ENCODE assay signal across 9 mouse cellular contexts in genomic region chr3:105392611-105393514, GRCm38 (mm10). TPM values are rescaled to one million over a fixed set of nuclear protein-coding genes. Genes with fewer than 3 reads are reported as not detected.
DNase-seq lines count a peak whose midpoint lies in the region; ATAC-seq and TF ChIP-seq lines count a peak whose summit lies in the region.
"Had no signal": no experiment of that assay in that cellular context is flagged by ENCODE, and none has a peak within 500 bp of the region (broad histone marks: within the 10 kb centered on the region; RNA-seq: fewer than 3 reads in every experiment).

No protein-coding gene starts in this region.

- 39% methylated on average over 8 of the region's 8 CpGs for WGBS in hindbrain, postnatal 0 days
- WGBS in hindbrain, embryonic 10.5 days, result 73% methylated on average over 8 of the region's 8 CpGs
- 45% methylated on average over 8 of the region's 8 CpGs for WGBS in hindbrain, embryonic 16.5 days

- no peaks in the 10 kb centered on the region for H3K9me3 ChIP-seq in hindbrain, postnatal 0 days (ENCODE audit: low read length)
- no peaks in the 10 kb centered on the region for H3K9me3 ChIP-seq in hindbrain, embryonic 10.5 days
- no peaks in the 10 kb centered on the region for H3K9me3 ChIP-seq in hindbrain, embryonic 16.5 days (ENCODE audit: control insufficient read depth, low read length)
- H3K9me3 ChIP-seq: liver, embryonic 15.5 days had no signal

- no peak overlapping the region for H3K9ac ChIP-seq in hindbrain, postnatal 0 days (replicated peaks; ENCODE audit: low read length)
- H3K9ac ChIP-seq in hindbrain, embryonic 16.5 days (ENCODE audit: low read depth, low read length), result no peak overlapping the region
- H3K9ac ChIP-seq: liver, embryonic 15.5 days had no signal

- no peak overlapping the region for H3K27ac ChIP-seq in hindbrain, postnatal 0 days
- no peak overlapping the region for H3K27ac ChIP-seq in hindbrain, embryonic 10.5 days
- no peak overlapping the region for H3K27ac ChIP-seq in hindbrain, embryonic 16.5 days (ENCODE audit: low read depth, low read length)
- H3K27ac ChIP-seq: liver, embryonic 15.5 days had no signal

- H3K4me3 ChIP-seq in hindbrain, postnatal 0 days (ENCODE audit: low read length), result no peak overlapping the region
- no peak overlapping the region for H3K4me3 ChIP-seq in hindbrain, embryonic 10.5 days
- H3K4me3 ChIP-seq in hindbrain, embryonic 16.5 days (ENCODE audit: low read length), result no peak overlapping the region
- H3K4me3 ChIP-seq: liver, embryonic 15.5 days had no signal

- H3K4me1 ChIP-seq in hindbrain, postnatal 0 days (ENCODE audit: insufficient read depth, low read length), result no peaks in the 10 kb centered on the region
- no peaks in the 10 kb centered on the region for H3K4me1 ChIP-seq in hindbrain, embryonic 10.5 days (replicated peaks)
- no peaks in the 10 kb centered on the region for H3K4me1 ChIP-seq in hindbrain, embryonic 16.5 days (ENCODE audit: control insufficient read depth, insufficient read depth, low read depth, low read length)
- H3K4me1 ChIP-seq: liver, embryonic 15.5 days had no signal

- DNase-seq in hindbrain, postnatal 0 days (ENCODE audit: low spot score), result peak; percentile 77
- DNase-seq in hindbrain, embryonic 10.5 days (ENCODE audit: low spot score), result no peak
- peak; percentile 80 for DNase-seq in NIH3T3 (ENCODE audit: low read depth)
- peak; percentile 69 to 81 for DNase-seq in cerebellum, postnatal 25 days
- peak; percentile 53 for DNase-seq in kidney, adult 18-20 months
- peak; percentile 33 for DNase-seq in urinary bladder, postnatal 25 days (ENCODE audit: low spot score)

- H3K4me2 ChIP-seq in hindbrain, postnatal 0 days (ENCODE audit: low read depth, low read length), result no peak overlapping the region
- H3K4me2 ChIP-seq in hindbrain, embryonic 16.5 days (ENCODE audit: low read length), result no peak overlapping the region
- H3K4me2 ChIP-seq: liver, embryonic 15.5 days had no signal

- peak; percentile 62; the same call in 1 of the 2 replicates for ATAC-seq in hindbrain, postnatal 0 days
- ATAC-seq in megakaryocyte progenitor cell, adult 5-6 weeks (replicated peaks; ENCODE audit: poor library complexity), result peak; percentile 76
- ATAC-seq in hindbrain, embryonic 16.5 days, result no peak

- TF ChIP-seq CTCF in hindbrain, postnatal 0 days (IDR thresholded peaks at IDR 0.05; ENCODE audit: low read depth), result no peak

- H3K36me3 ChIP-seq in hindbrain, postnatal 0 days (ENCODE audit: insufficient read depth, low read length), result no peaks in the 10 kb centered on the region
- no peaks in the 10 kb centered on the region for H3K36me3 ChIP-seq in hindbrain, embryonic 10.5 days
- H3K36me3 ChIP-seq in hindbrain, embryonic 16.5 days (ENCODE audit: control insufficient read depth, insufficient read depth, low read length), result no peaks in the 10 kb centered on the region
- H3K36me3 ChIP-seq: liver, embryonic 15.5 days had no signal

- H3K27me3 ChIP-seq in hindbrain, postnatal 0 days (ENCODE audit: insufficient read depth, low read length), result no peaks in the 10 kb centered on the region
- H3K27me3 ChIP-seq in hindbrain, embryonic 10.5 days (ENCODE audit: insufficient read depth, poor library complexity, severe bottlenecking), result no peaks in the 10 kb centered on the region
- no peaks in the 10 kb centered on the region for H3K27me3 ChIP-seq in hindbrain, embryonic 16.5 days (replicated peaks; ENCODE audit: control insufficient read depth, insufficient read depth, low read length)
- H3K27me3 ChIP-seq: liver, embryonic 15.5 days had no signal

RNA-seq across cellular contexts. Expression of gene Kcnd3, which starts 59.3 kb away (rescaled TPM):
- 71.8 TPM in 2 replicates for total RNA-seq in hindbrain, postnatal 0 days (2014; rRNA removed)
- polyA plus RNA-seq in hindbrain, postnatal 0 days (2015; fragmentation: Nextera tagmentation; extraction: Ambion mirVana), result 8.4 and 8.6 TPM in 2 replicates
- polyA plus RNA-seq in hindbrain, embryonic 10.5 days (2016; fragmentation: Nextera tagmentation; extraction: Ambion mirVana), result 0.58 and 0.90 TPM in 2 replicates
- 0.05 TPM in 1 of 2 replicates, not detected in the other for total RNA-seq in megakaryocyte progenitor cell, adult 5-6 weeks (2015)
- total RNA-seq in megakaryocyte progenitor cell, adult 5-6 weeks (2017), result not detected in 2 replicates
- polyA plus RNA-seq in hindbrain, embryonic 16.5 days (2015; fragmentation: Nextera tagmentation; extraction: Ambion mirVana), result 9.1 TPM in 2 replicates
